Mouse (Mus musculus) testis, adult 2 months (tissue): ENCODE data around the gene Fbxo17. TPM values are rescaled to one million over a fixed set of nuclear protein-coding genes. Genes with fewer than 3 reads are reported as not detected.
"Not testable (repeated sequence)": the region's sequence is repeated elsewhere in the genome, so short reads cannot be mapped to it uniquely, and the experiment has no call there.

Experiments used
- H3K27ac ChIP-seq: fragments of 200-500 bp; 2 replicates; pipeline ENCODE4 v1.5.1; 2012; ENCODE audit warnings: low read depth, low read length; ENCODE audit not compliant: control insufficient read depth, insufficient read depth
- H3K27me3 ChIP-seq: fragments of 200-500 bp; 2 replicates; pipeline ENCODE4 v1.6.1; 2012; ENCODE audit warnings: mild to moderate bottlenecking, low read length, moderate library complexity; ENCODE audit not compliant: control insufficient read depth, insufficient read depth
- H3K36me3 ChIP-seq: fragments of 200-500 bp; 2 replicates; pipeline ENCODE4 v1.6.1; 2012; ENCODE audit warnings: mild to moderate bottlenecking, low read length; ENCODE audit not compliant: control insufficient read depth, insufficient read depth
- H3K4me1 ChIP-seq: fragments of 200-500 bp; 2 replicates; pipeline ENCODE4 v1.6.1; 2012; ENCODE audit warnings: low read length; ENCODE audit not compliant: control insufficient read depth, insufficient read depth
- H3K4me3 ChIP-seq: fragments of 200-500 bp; 2 replicates; pipeline ENCODE4 v1.5.1; 2012; ENCODE audit warnings: low read depth, mild to moderate bottlenecking, low read length, moderate library complexity, mixed read lengths; ENCODE audit not compliant: control insufficient read depth
- CTCF ChIP-seq: fragments of 200-500 bp; IDR thresholded peaks from 2 replicates; pipeline ENCODE4 v1.5.1; 2012; ENCODE audit warnings: low read depth, mild to moderate bottlenecking, inconsistent platforms, low read length, moderate library complexity; ENCODE audit not compliant: control insufficient read depth, insufficient read depth, insufficient replicate concordance
- POLR2A ChIP-seq: fragments of 200-500 bp; IDR thresholded peaks from 2 replicates; pipeline ENCODE4 v1.6.1; 2012; ENCODE audit warnings: low read depth, mild to moderate bottlenecking, inconsistent platforms, low read length, moderate library complexity; ENCODE audit not compliant: control insufficient read depth
- polyA plus RNA-seq: library from polyadenylated mRNA; depleted of rRNA; stranded (reverse); fragments of >200 nt; gene quantifications from 2 replicates; pipeline ENCODE4 v1.2.3, GENCODE M21; 2012; rRNA removed

The Fbxo17 gene
- 7.2 and 8.1 TPM in 2 replicates for polyA plus RNA-seq

- Histone ChIP-seq H3K4me1 (peaks cover 5% of the 10 kb centered on the region; the same call in 1 of the 2 replicates), H3K27ac (peak within 1 kb of the TSS; percentile 68; the same call in 1 of the 2 replicates), H3K36me3 (no peaks in the 10 kb centered on the region), H3K4me3 (peak within 1 kb of the TSS; percentile 72), H3K27me3 (peaks cover 2% of the 10 kb centered on the region; the same call in 1 of the 2 replicates)
- TF ChIP-seq CTCF (no peak), POLR2A (no peak; the same call in 1 of the 2 replicates)
Measured at GRCm38 (mm10) chr7:28716590-28717281, at the start of gene Fbxo17. Gene Fbxo17 (plus strand): TSS chr7:28716804.

GRCm38 (mm10) chr7:28671172-28671571 is 45.4 kb upstream of the Fbxo17 start:
- Histone ChIP-seq H3K36me3 (no peaks in the 10 kb centered on the region), H3K4me1 (peaks cover 3% of the 10 kb centered on the region), H3K4me3 (no peak overlapping the region), H3K27ac (peak overlapping the region; percentile 53), H3K27me3 (no peaks in the 10 kb centered on the region)
- TF ChIP-seq CTCF (no peak), POLR2A (no peak)

DNA sequence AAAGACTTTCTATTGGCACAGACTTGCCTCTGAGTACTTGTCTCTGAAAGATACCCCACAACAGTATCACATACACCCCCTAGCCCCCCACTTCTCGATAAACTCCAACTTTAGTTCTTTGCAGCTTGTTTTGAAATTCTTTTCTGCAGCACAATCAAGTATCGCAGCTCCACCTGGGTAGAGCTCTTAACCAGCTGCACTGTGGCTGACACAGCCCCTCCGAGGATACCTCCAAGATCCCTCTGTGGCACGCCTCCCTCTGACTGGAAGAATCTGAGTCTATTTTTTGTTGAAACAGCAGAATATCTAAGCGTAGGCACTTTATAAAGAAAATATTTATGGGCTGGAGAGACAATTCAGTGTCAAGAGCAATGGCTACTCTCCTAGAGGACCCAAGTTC is 44.3 kb upstream of the Fbxo17 start:
- TF ChIP-seq CTCF (no peak), POLR2A (no peak)
- Histone ChIP-seq H3K27me3 (no peaks in the 10 kb centered on the region), H3K27ac (peak overlapping the region; percentile 32), H3K36me3 (no peaks in the 10 kb centered on the region), H3K4me3 (no peak overlapping the region), H3K4me1 (peaks cover 3% of the 10 kb centered on the region)

- H3K36me3 ChIP-seq, H3K27me3 ChIP-seq, H3K4me3 ChIP-seq, H3K4me1 ChIP-seq: not testable (repeated sequence)
- H3K27ac ChIP-seq: peak overlapping the region; percentile 6; the same call in 1 of the 2 replicates
Measured at GRCm38 (mm10) chr7:28672786-28673185, 43.8 kb upstream of the Fbxo17 start.

GRCm38 (mm10) chr7:28674994-28675393 is 41.6 kb upstream of the Fbxo17 start:
- no peaks in the 10 kb centered on the region for H3K27me3 ChIP-seq
- peaks cover 3% of the 10 kb centered on the region for H3K4me1 ChIP-seq
- H3K36me3 ChIP-seq: no peaks in the 10 kb centered on the region
- peak overlapping the region; percentile 68 for H3K27ac ChIP-seq
- no peak overlapping the region for H3K4me3 ChIP-seq
- TF ChIP-seq POLR2A: no peak
- TF ChIP-seq CTCF: no peak

DNA sequence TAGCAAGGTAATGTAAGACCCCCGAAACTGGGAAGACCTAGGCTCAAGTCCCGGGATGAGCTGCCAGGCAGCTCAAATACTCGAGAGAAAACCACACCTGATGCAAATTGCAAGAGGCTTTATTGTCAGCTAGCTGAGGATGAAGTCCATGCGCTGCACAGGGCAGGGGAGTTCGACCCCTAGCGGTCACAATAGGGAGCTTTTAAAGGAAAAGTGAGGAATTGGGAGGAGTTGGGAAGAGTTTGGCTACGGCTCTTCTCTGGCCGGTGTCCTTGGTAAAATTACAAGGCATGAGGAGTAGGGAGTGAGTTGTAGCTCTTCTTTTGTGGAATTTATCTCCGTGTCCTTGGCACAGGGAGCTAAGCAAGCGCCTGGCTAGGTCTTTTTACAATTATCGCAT is 40.9 kb upstream of the Fbxo17 start:
- TF ChIP-seq POLR2A: no peak
- peak; percentile 44; the same call in 1 of the 2 replicates for TF ChIP-seq CTCF
- H3K27ac ChIP-seq: no peak overlapping the region
- H3K36me3 ChIP-seq: no peaks in the 10 kb centered on the region
- H3K27me3 ChIP-seq: no peaks in the 10 kb centered on the region
- no peak overlapping the region for H3K4me3 ChIP-seq
- H3K4me1 ChIP-seq: peaks cover 3% of the 10 kb centered on the region

GRCm38 (mm10) chr7:28676811-28677541 is 39.6 kb upstream of the Fbxo17 start:
- no peaks in the 10 kb centered on the region for H3K36me3 ChIP-seq
- peaks cover 3% of the 10 kb centered on the region for H3K4me1 ChIP-seq
- H3K27ac ChIP-seq: peak overlapping the region; percentile 67; the same call in 1 of the 2 replicates
- H3K27me3 ChIP-seq: no peaks in the 10 kb centered on the region
- TF ChIP-seq POLR2A (no peak), CTCF (no peak)
- H3K4me3 ChIP-seq: no peak overlapping the region
